Mouse (Mus musculus) ES-Bruce4 (cell line): ENCODE results near the gene Plxnd1.

Experiments used
- CTCF ChIP-seq: IDR thresholded peaks from one replicate; pipeline ENCODE4 v1.8.1; 2011; ENCODE audit warnings: low read depth, low read length
- POLR2A ChIP-seq: IDR thresholded peaks from one replicate; pipeline ENCODE4 v1.8.1; 2011; ENCODE audit warnings: low read length; ENCODE audit not compliant: insufficient read depth

DNA sequence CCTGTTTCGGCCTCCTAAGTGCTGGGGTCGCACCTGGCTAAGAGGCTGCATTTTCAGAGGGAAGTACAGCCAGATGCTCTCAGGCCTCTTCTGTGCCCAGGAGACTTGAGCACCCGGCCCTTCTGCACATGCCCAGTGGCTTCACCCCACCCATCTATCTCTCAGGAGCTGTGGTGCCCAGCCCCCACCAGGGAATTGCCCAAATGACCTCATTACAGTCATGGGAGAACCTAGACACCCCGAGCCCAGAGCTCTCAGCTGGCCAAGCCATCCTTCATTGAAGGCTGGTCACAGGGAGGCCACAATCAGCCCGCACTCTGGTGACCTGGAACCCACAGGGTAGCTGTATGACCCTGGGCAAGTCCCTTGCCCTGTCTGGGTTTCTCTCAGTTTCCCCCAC lies 5.8 kb downstream of the Plxnd1 start:
- no peak for TF ChIP-seq POLR2A
- TF ChIP-seq CTCF = no peak
